ENCODE assay signal across 14 mouse cellular contexts in genomic region chrX:12014726-12015464, GRCm38 (mm10).
DNase-seq lines count a peak whose midpoint lies in the region; ATAC-seq and TF ChIP-seq lines count a peak whose summit lies in the region.
"Had no signal": no experiment of that assay in that cellular context is flagged by ENCODE, and none has a peak within 500 bp of the region (broad histone marks: within the 10 kb centered on the region; RNA-seq: fewer than 3 reads in every experiment).

No protein-coding gene starts in this region.

- H3K9ac ChIP-seq in forebrain, postnatal 0 days, result no peak overlapping the region
- H3K9ac ChIP-seq in midbrain, embryonic 15.5 days, result no peak overlapping the region
- H3K9ac ChIP-seq: heart, embryonic 12.5 days had no signal

- no peaks in the 10 kb centered on the region for H3K9me3 ChIP-seq in erythroblast, embryonic 14.5 days (ENCODE audit: control insufficient read depth, low read length)
- no peaks in the 10 kb centered on the region for H3K9me3 ChIP-seq in megakaryocyte, embryonic 14.5 days
- no peaks in the 10 kb centered on the region for H3K9me3 ChIP-seq in forebrain, postnatal 0 days (ENCODE audit: low read length)
- no peaks in the 10 kb centered on the region for H3K9me3 ChIP-seq in midbrain, embryonic 15.5 days
- H3K9me3 ChIP-seq: G1E had no signal

- no peaks in the 10 kb centered on the region for H3K36me3 ChIP-seq in erythroblast, embryonic 14.5 days (ENCODE audit: control insufficient read depth)
- H3K36me3 ChIP-seq in megakaryocyte, embryonic 14.5 days (replicated peaks; ENCODE audit: low read length), result no peaks in the 10 kb centered on the region
- H3K36me3 ChIP-seq in forebrain, postnatal 0 days (ENCODE audit: insufficient read depth), result no peaks in the 10 kb centered on the region
- no peaks in the 10 kb centered on the region for H3K36me3 ChIP-seq in midbrain, embryonic 15.5 days (replicated peaks)
- H3K36me3 ChIP-seq: G1E; heart, embryonic 12.5 days had no signal

- H3K4me1 ChIP-seq in erythroblast, embryonic 14.5 days (ENCODE audit: control insufficient read depth), result peaks cover 11% of the 10 kb centered on the region
- peaks cover 17% of the 10 kb centered on the region for H3K4me1 ChIP-seq in megakaryocyte, embryonic 14.5 days
- no peaks in the 10 kb centered on the region for H3K4me1 ChIP-seq in forebrain, postnatal 0 days (ENCODE audit: insufficient read depth)
- H3K4me1 ChIP-seq in midbrain, embryonic 15.5 days, result no peaks in the 10 kb centered on the region
- H3K4me1 ChIP-seq: heart, embryonic 12.5 days had no signal

- 40% methylated on average over 15 of the region's 15 CpGs for WGBS in forebrain, postnatal 0 days
- WGBS in midbrain, embryonic 15.5 days, result 48% methylated on average over 15 of the region's 15 CpGs

- H3K4me2 ChIP-seq in forebrain, postnatal 0 days (ENCODE audit: low read depth), result no peak overlapping the region
- no peak overlapping the region for H3K4me2 ChIP-seq in midbrain, embryonic 15.5 days
- H3K4me2 ChIP-seq: heart, embryonic 12.5 days had no signal

- H3K27ac ChIP-seq in forebrain, postnatal 0 days (ENCODE audit: low read depth, low read length), result no peak overlapping the region
- H3K27ac ChIP-seq in midbrain, embryonic 15.5 days, result no peak overlapping the region

- peak overlapping the region; percentile 26 for H3K4me3 ChIP-seq in erythroblast, embryonic 14.5 days (replicated peaks)
- peak overlapping the region; percentile 79 for H3K4me3 ChIP-seq in megakaryocyte, embryonic 14.5 days (replicated peaks)
- no peak overlapping the region for H3K4me3 ChIP-seq in forebrain, postnatal 0 days (ENCODE audit: low read depth, low read length)
- H3K4me3 ChIP-seq in midbrain, embryonic 15.5 days, result no peak overlapping the region
- H3K4me3 ChIP-seq: heart, embryonic 12.5 days had no signal

- intact Hi-C loops in left cerebral cortex, postnatal 4 days (cut with DNase I), result no loop called here

- no peak for ATAC-seq in forebrain, postnatal 0 days
- ATAC-seq in midbrain, embryonic 15.5 days (replicated peaks), result no peak
- ATAC-seq: hindbrain, embryonic 16.5 days had no signal

- peak; percentile 45 to 71 for DNase-seq in spleen, postnatal 36 days (ENCODE audit: low spot score in 2 of 2)
- no peak for DNase-seq in spleen, postnatal 4 days (ENCODE audit: low spot score in 2 of 2)
- no peak for DNase-seq in forebrain, postnatal 0 days
- DNase-seq in retina, embryonic 14.5 days (ENCODE audit: low spot score), result no peak
- DNase-seq in left cerebral cortex, postnatal 4 days, result no peak
- DNase-seq: adrenal gland, postnatal 14 days; cerebellum, adult 18-20 months; kidney, postnatal 25 days had no signal

- H3K27me3 ChIP-seq in erythroblast, embryonic 14.5 days (ENCODE audit: control insufficient read depth), result no peaks in the 10 kb centered on the region
- no peaks in the 10 kb centered on the region for H3K27me3 ChIP-seq in megakaryocyte, embryonic 14.5 days (replicated peaks)
- no peaks in the 10 kb centered on the region for H3K27me3 ChIP-seq in forebrain, postnatal 0 days (ENCODE audit: insufficient read depth, low read length)
- H3K27me3 ChIP-seq in midbrain, embryonic 15.5 days (replicated peaks), result no peaks in the 10 kb centered on the region

- no peak for TF ChIP-seq CTCF in forebrain, postnatal 0 days (IDR thresholded peaks at IDR 0.05; ENCODE audit: low read depth)

Comparison
In these comparisons a context has a peak if more than half of its experiments do, and no peak if none do; other contexts are left out.
1. DNase-seq: peak in spleen, postnatal 36 days (2 of 2); none in spleen, postnatal 4 days (0 of 2), forebrain, postnatal 0 days (single experiment), retina, embryonic 14.5 days (single experiment) and left cerebral cortex, postnatal 4 days (single experiment).
2. H3K4me3 ChIP-seq: peak in erythroblast, embryonic 14.5 days (single experiment) and megakaryocyte, embryonic 14.5 days (single experiment); none in forebrain, postnatal 0 days (single experiment) and midbrain, embryonic 15.5 days (single experiment).